Mouse (Mus musculus): ENCODE data around the gene Gde1. TPM values are rescaled to one million over a fixed set of nuclear protein-coding genes. Genes with fewer than 3 reads are reported as not detected.

Gde1 gene
- polyA plus RNA-seq, 1 experiment from 2014 or later, result 191 TPM

- Histone ChIP-seq H3K4me1 (replicated peaks) (no peaks in the 10 kb centered on the region), H3K4me3 (no peak overlapping the region), H3K27ac (replicated peaks) (no peak overlapping the region), H3K36me3 (no peaks in the 10 kb centered on the region), H3K27me3 (no peaks in the 10 kb centered on the region), H3K9me3 (no peaks in the 10 kb centered on the region), H3K4me2 (no peak overlapping the region), H3K9ac (no peak overlapping the region)
- ATAC-seq (ENCODE audit: low read depth), result no peak
- 76% methylated on average over 6 of the region's 6 CpGs for WGBS
These were observed 52.8 kb downstream of the Gde1 start for GRCm38 (mm10) chr7:118652572-118653295.

- Histone ChIP-seq H3K9me3 (no peaks in the 10 kb centered on the region), H3K27me3 (no peaks in the 10 kb centered on the region), H3K4me2 (no peak overlapping the region), H3K27ac (replicated peaks) (no peak overlapping the region), H3K4me3 (no peak overlapping the region), H3K9ac (no peak overlapping the region), H3K36me3 (no peaks in the 10 kb centered on the region), H3K4me1 (replicated peaks) (no peaks in the 10 kb centered on the region)
- 81% methylated on average over 1 of the region's 1 CpGs for WGBS
- ATAC-seq (ENCODE audit: low read depth), result no peak
These were observed 54.7 kb downstream of the Gde1 start for GRCm38 (mm10) chr7:118650891-118651290.

- H3K36me3 ChIP-seq, result no peaks in the 10 kb centered on the region
- no peak overlapping the region for H3K4me2 ChIP-seq
- no peak overlapping the region for H3K9ac ChIP-seq
- no peaks in the 10 kb centered on the region for H3K27me3 ChIP-seq
- no peaks in the 10 kb centered on the region for H3K4me1 ChIP-seq (replicated peaks)
- WGBS, result 78% methylated on average over 4 of the region's 4 CpGs
- H3K27ac ChIP-seq (replicated peaks), result no peak overlapping the region
- H3K4me3 ChIP-seq, result no peak overlapping the region
- H3K9me3 ChIP-seq, result no peaks in the 10 kb centered on the region
- no peak for ATAC-seq (ENCODE audit: low read depth)
These were observed 55.5 kb downstream of the Gde1 start for GRCm38 (mm10) chr7:118650119-118650518.

- Histone ChIP-seq H3K27me3 (no peaks in the 10 kb centered on the region), H3K36me3 (no peaks in the 10 kb centered on the region), H3K27ac (replicated peaks) (no peak overlapping the region), H3K4me2 (no peak overlapping the region), H3K9me3 (no peaks in the 10 kb centered on the region), H3K9ac (no peak overlapping the region), H3K4me3 (no peak overlapping the region), H3K4me1 (replicated peaks) (no peaks in the 10 kb centered on the region)
- WGBS, result 83% methylated on average over 7 of the region's 7 CpGs
- no peak for ATAC-seq (ENCODE audit: low read depth)
These were observed 56.2 kb downstream of the Gde1 start for GRCm38 (mm10) chr7:118649328-118649727.

- Histone ChIP-seq H3K9ac (no peak overlapping the region), H3K27ac (replicated peaks) (no peak overlapping the region), H3K27me3 (no peaks in the 10 kb centered on the region), H3K4me2 (no peak overlapping the region), H3K36me3 (no peaks in the 10 kb centered on the region), H3K9me3 (no peaks in the 10 kb centered on the region), H3K4me1 (replicated peaks) (no peaks in the 10 kb centered on the region), H3K4me3 (no peak overlapping the region)
- ATAC-seq (ENCODE audit: low read depth), result no peak
- WGBS, result 79% methylated on average over 1 of the region's 1 CpGs
These were observed 59.3 kb downstream of the Gde1 start for GRCm38 (mm10) chr7:118646237-118646636.

Other genes starting within 250 kb of the Gde1 start
- gene Itpripl2, start 213.8 kb downstream of the Gde1 start, polyA plus RNA-seq (2015; fragmentation: Nextera tagmentation; extraction: Ambion mirVana), result 1.6 and 2.0 TPM in 2 replicates
- 89.3 and 107 TPM in 2 replicates for gene Coq7, start 172.4 kb downstream of the Gde1 start, polyA plus RNA-seq (2015; fragmentation: Nextera tagmentation; extraction: Ambion mirVana)
- gene Tmc7, start 121.0 kb downstream of the Gde1 start, polyA plus RNA-seq (2015; fragmentation: Nextera tagmentation; extraction: Ambion mirVana), result 6.3 and 7.0 TPM in 2 replicates
- gene Tmc5, start 108.5 kb downstream of the Gde1 start, polyA plus RNA-seq (2015; fragmentation: Nextera tagmentation; extraction: Ambion mirVana), result 0.18 and 0.25 TPM in 2 replicates
- 29.9 and 32.7 TPM in 2 replicates for gene Ccp110, start 6.8 kb upstream of the Gde1 start, polyA plus RNA-seq (2015; fragmentation: Nextera tagmentation; extraction: Ambion mirVana)
- 86.8 and 87.6 TPM in 2 replicates for gene Vps35l, start 34.4 kb upstream of the Gde1 start, polyA plus RNA-seq (2015; fragmentation: Nextera tagmentation; extraction: Ambion mirVana)
- 2.4 and 3.8 TPM in 2 replicates for gene Iqck, start 150.0 kb upstream of the Gde1 start, polyA plus RNA-seq (2015; fragmentation: Nextera tagmentation; extraction: Ambion mirVana)
- gene Knop1, start 150.5 kb upstream of the Gde1 start, polyA plus RNA-seq (2015; fragmentation: Nextera tagmentation; extraction: Ambion mirVana), result 86.4 and 96.5 TPM in 2 replicates